Mouse (Mus musculus): Measurements from ENCODE around the gene Slc35f4. TPM values are rescaled to one million over a fixed set of nuclear protein-coding genes. Genes with fewer than 3 reads are reported as not detected.

The Slc35f4 gene
- polyA plus RNA-seq, 2 experiments from 2014 or later, result not detected

DNA sequence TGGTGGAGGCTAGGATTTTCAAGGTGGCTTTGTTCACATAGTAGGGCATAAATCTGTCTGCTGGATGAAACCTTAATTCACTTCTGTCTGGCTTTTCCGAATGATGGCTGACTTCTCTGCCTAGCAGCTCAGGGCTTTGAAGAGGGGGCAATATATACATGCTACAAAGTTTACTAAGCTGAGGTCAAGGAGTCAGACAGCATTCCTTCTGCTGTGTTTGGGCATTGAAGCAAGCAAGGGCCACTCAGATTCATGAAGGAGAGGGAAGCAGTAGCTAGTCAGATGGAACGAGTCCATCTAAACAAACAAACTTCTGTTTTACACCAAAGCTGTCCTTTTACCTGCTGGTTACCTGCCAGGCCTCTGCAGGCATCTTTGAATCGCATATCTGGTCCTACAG lies 248.2 kb downstream of the Slc35f4 start:
- no peak for ATAC-seq

DNA sequence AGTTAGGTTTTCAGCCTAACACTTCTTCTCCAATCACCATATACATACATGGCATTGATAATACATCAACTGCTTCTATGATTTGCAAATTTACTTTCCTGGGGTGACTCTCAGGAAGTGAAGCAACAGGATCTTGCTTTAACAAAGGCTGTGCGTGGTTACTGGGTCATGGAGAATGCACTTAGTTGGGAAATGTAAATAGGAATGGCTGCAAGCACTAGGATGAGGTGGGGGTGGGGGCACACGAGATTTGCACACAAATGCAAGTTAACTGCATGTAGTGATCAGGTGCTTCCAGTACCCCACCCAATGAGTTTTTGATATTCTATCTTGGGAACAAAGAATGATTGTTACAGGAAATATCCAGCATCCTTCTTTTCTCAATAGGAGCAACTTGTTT lies 250.5 kb downstream of the Slc35f4 start:
- no peak for ATAC-seq

DNA sequence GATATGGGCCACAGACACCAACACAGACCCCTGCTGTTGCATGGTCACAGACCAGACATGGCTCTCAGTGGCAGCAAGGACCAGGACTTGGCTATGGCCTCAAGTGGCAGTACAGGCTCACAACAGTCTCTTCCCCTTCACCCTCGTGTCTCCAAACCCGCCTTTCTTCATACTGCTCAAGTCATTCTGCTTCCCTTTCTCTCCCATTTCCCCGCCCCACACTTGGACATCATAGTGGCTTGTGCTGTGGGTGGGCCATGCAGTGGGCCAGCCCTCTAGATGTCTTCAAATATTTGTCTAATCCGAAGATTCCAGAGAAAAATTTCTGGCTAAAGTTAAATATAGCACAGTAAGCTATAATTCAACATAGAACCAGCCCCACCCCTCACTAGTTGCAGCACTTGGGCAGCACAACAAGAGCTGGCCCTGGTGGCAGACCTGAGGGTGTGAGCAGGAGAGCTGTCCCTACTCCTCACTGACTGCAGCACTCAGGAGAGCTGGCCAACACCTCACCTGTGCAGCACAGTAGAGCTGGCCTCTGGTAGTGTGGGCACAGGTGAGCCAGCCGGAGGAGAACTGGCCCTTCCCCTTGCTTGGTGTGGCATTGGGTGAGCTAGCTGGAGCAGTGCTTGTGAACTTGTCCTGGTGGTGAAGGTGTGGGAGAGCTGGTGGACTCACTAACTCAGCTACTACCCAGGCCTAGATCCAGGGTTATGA lies 260.4 kb downstream of the Slc35f4 start:
- no peak for ATAC-seq

All from CD4-positive, CD25-positive, alpha-beta regulatory T cell, adult 4 months (primary cell).